Mouse (Mus musculus) small intestine, adult 2 months (tissue): ENCODE measurements at regions not wholly inside any gene's neighbourhood (a gene's known extent, or its start where the extent isn't known, plus 50 kb on each side); places are given as distances from the start of the nearest gene placed in this dataset.

Source experiments
- CTCF ChIP-seq: fragments of 200-500 bp; IDR thresholded peaks from 2 replicates; pipeline ENCODE4 v1.5.1; 2012; ENCODE audit warnings: low read depth, mild to moderate bottlenecking, control low read depth, inconsistent platforms, low read length, moderate library complexity, mixed read lengths; ENCODE audit not compliant: insufficient replicate concordance, insufficient read length; ENCODE audit errors: extremely low read depth
- POLR2A ChIP-seq: fragments of 200-500 bp; IDR thresholded peaks from 2 replicates; pipeline ENCODE4 v1.6.1; 2012; ENCODE audit warnings: low read depth, mild to moderate bottlenecking, control low read depth, inconsistent platforms, low read length, moderate library complexity

DNA sequence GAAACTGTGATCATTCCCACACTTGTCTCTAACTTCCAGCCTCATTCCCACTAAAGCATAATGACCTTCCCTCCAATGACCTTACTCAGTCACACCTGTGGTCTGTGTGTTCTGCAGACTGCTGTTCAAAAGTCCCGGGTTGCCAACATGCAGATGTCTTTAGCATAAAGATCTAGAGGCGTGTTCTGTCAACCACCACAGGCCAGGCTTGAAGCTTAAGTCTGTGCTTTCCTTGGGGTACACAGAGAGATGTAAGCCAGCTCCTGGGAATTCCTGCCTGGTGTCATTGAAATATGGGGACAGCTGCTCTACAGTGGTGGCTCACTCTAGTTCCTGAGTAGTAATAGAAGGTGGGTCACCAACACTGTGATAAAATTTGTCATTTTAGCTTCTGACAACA lies 101.5 kb upstream of the Nck2 start:
- TF ChIP-seq CTCF (no peak), POLR2A (no peak)
